Mouse (Mus musculus): ENCODE measurements around the gene Clec4a1. TPM values are rescaled to one million over a fixed set of nuclear protein-coding genes. Genes with fewer than 3 reads are reported as not detected.

Gene Clec4a1
- polyA plus RNA-seq, 1 experiment from 2014 or later, result 1.8 TPM

Other genes starting within 250 kb of the Clec4a1 start
- 0.22 TPM in 1 of 2 replicates, not detected in the other for gene Nanog, start 214.4 kb upstream of the Clec4a1 start, polyA plus RNA-seq (2014; fragmentation: Nextera tagmentation; extraction: Ambion mirVana)
- gene Slc2a3, start 120.2 kb upstream of the Clec4a1 start, polyA plus RNA-seq (2014; fragmentation: Nextera tagmentation; extraction: Ambion mirVana), result 24.4 and 25.5 TPM in 2 replicates
- 3.0 and 3.6 TPM in 2 replicates for gene Foxj2, start 101.9 kb upstream of the Clec4a1 start, polyA plus RNA-seq (2014; fragmentation: Nextera tagmentation; extraction: Ambion mirVana)
- gene C3ar1, start 65.7 kb upstream of the Clec4a1 start, polyA plus RNA-seq (2014; fragmentation: Nextera tagmentation; extraction: Ambion mirVana), result 2.0 and 2.4 TPM in 2 replicates
- 64.1 and 71.5 TPM in 2 replicates for gene Necap1, start 47.4 kb upstream of the Clec4a1 start, polyA plus RNA-seq (2014; fragmentation: Nextera tagmentation; extraction: Ambion mirVana)
- gene Clec4a3, start 30.7 kb downstream of the Clec4a1 start, polyA plus RNA-seq (2014; fragmentation: Nextera tagmentation; extraction: Ambion mirVana), result 0.83 and 1.2 TPM in 2 replicates
- gene Clec4a4, start 68.5 kb downstream of the Clec4a1 start, polyA plus RNA-seq (2014; fragmentation: Nextera tagmentation; extraction: Ambion mirVana), result not detected in 2 replicates
- gene Clec4b1, start 128.1 kb downstream of the Clec4a1 start, polyA plus RNA-seq (2014; fragmentation: Nextera tagmentation; extraction: Ambion mirVana), result not detected in 2 replicates
- 0.89 and 2.5 TPM in 2 replicates for gene Clec4a2, start 184.6 kb downstream of the Clec4a1 start, polyA plus RNA-seq (2014; fragmentation: Nextera tagmentation; extraction: Ambion mirVana)